Mouse (Mus musculus): ENCODE data around the gene Ggcx.
A peak's percentile ranks its signal among the peaks of the same experiment; 100 is the strongest.
"Not testable (repeated sequence)": the region's sequence is repeated elsewhere in the genome, so short reads cannot be mapped to it uniquely, and the experiment has no call there.

Gene Ggcx

DNA sequence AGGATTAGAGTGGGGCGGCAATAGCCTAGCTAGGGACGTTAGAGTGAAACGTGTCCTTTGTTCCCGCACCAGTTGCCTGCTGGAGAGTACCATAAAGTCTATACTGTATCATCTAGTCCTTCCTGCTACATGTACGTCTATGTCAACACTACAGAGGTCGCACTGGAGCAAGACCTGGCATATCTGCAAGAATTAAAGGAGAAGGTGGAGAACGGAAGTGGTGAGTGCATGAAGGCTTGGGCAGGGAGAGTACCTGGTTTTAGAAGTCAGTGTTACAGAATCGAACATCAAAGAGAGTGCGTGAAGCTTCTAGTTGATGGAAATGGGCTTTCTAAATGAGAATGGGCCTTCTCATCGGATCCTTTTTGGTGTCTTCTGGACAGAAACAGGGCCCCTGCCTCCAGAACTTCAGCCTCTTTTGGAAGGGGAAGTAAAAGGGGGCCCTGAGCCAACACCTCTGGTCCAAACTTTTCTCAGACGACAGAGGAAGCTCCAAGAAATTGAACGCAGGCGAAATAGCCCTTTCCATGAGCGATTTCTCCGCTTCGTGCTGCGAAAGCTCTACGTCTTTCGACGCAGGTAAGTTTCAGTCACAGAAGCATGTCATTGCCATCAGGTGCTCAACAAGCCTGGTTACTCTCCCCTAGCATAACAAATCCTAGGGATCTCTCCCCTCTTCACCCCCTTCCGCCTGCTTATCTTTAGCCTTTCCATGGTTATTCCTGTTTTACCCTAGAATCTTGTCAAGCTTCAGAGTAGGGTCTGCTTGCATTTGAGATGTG, 15.1 kb downstream of the Ggcx start:
- DNase-seq (ENCODE audit: low spot score), result no peak

DNA sequence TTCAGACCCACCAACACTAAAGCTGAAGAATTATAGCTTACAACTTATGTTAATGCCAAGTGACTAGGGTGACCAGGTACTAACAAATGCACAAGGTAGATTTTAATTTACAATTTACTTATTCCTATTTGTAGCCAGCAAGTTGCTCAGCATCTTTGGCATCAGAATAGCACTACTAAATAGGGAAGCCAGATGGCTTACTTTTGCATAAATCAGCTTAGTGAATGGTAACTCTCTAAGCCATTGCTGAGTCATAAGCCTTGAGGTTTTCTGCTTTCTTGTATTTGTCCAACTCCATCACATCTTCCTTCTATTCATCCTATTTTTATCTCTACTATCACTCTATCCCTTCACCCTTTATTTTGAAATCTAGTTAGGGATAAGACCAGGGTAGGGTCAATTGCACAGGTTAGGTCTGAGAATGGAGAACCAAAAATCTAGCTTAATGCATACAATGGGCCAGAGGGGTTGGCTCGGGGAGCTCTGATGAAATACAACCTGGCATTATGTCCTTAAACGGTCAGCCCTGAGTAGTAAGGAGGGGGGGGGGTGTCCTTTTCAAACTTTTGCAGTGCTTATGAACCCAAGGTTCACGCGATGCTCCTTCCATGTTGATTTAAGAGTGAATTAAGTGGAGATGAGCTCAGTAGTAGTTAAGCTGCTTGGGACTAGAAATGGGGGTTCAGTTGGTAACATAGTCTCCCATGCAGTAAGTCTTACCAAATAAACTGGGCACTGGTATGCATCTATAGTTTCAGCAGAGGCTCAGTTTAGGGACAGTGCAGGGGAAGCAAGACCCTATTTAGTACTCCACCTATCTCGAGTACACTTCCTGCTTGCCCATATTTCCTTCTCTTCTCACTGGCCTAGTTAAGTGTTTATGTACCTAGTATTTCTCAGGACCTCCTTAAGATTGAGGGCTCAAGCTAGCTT, 17.1 kb downstream of the Ggcx start:
- DNase-seq (ENCODE audit: low spot score), result no peak

DNA sequence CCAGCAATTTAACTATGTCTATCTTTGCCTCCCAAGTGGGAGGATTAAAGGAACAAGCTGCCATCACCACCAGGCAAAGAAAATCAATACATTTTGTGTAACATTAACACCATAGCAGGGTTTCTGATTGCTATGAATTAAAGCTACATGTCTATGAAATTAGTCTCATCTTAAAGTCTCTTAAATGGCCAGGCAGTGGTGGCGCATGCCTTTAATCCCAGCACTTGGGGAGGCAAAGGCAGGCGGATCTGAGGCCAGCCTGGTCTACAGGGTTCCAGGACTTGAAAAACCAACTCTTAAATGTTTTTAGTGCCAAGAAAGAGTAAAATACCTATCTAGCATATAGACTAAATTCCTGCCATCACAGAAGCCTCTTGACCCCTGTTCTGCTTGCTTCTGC, 18.0 kb downstream of the Ggcx start:
- no peak for DNase-seq (ENCODE audit: low spot score)

DNA sequence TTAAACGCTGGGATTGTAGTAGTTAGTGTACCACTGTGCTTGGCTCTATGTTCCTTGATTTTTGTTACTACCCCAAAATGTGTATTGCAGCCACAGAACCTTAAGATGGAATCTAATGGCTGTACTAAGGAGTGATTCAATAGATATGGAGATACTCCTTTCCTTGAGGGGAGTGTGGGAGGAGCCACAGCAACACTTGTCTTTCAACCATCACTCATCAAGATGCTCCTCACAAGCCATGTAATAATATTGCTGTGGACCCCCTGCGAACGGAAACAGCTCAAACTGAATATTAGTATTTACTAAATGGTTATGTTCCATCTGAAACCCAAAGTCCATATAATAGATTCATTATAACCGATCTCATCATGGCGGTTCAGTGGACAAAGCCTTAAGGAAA, 24.1 kb downstream of the Ggcx start:
- no peak for DNase-seq (ENCODE audit: low spot score)

DNA sequence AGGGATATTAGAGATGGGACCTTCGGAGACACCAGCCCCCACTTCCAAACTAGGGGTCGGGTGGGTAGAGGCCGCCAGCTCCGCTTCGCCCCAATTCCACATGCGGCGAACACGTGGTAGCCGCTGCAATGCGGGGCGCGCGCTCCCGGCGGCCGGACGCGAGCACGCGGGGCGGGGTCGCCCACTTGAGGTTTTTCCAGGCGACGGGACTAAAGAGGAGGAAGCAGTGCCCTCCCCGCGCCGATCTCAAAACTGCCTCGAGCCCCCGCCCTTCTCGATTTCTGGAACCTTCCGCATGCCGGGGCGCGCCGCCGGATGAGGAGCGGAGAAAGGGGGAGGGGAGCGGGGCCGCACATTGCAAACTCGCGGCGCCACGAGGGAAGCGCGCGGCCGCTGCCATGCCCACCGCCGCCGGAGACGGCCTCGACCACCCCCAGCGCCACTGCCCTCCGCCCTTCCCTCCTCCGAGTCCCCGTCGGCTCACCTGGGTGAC, 24.8 kb downstream of the Ggcx start:
- peak; percentile 65 for DNase-seq (ENCODE audit: low spot score)

DNA sequence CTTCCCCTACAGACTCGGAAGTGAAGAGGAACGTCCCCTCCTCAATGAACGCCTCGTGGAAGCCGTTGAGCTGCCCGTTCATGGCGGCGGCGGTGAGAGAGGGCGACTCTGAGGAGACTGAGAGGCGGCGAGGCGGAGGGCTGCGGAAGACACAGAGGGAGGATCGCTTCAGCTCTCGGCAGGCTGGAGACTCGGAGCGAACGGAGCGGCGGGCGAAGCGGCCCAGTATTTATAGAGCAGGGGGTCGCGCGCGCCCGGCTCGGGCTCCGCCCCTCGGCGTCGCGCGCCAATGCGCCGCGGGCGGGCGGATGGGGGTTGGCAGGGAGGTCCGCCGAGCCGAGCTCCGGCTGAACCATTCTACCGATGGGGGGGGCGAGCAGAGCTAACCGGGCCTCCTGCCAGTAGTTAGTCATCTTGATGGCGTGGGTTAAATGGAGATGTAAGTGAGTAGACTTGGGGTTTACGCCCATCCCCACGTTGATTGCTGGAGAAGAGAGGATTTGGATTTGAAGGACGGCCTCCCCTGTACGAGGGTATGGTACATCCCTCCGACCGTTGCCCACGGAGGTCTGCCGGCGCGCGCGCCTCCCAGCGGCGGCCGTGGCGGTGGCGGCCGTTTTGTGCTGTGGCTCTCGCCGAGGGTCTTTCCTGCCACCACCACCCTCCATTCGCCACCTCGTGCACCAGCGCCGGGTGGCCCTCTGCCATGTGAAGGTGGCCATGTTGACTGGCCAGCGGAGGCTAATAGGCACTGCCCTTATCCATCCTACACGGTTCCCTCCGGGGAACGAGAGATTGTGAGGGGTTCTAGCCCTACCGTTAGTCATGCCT, 25.5 kb downstream of the Ggcx start, which contains the start of gene Mat2a:
Gene Mat2a, minus strand, starts transcription at position 204 of the 831 bp plus-strand sequence.
- DNase-seq (ENCODE audit: low spot score), result peak; percentile 89

DNA sequence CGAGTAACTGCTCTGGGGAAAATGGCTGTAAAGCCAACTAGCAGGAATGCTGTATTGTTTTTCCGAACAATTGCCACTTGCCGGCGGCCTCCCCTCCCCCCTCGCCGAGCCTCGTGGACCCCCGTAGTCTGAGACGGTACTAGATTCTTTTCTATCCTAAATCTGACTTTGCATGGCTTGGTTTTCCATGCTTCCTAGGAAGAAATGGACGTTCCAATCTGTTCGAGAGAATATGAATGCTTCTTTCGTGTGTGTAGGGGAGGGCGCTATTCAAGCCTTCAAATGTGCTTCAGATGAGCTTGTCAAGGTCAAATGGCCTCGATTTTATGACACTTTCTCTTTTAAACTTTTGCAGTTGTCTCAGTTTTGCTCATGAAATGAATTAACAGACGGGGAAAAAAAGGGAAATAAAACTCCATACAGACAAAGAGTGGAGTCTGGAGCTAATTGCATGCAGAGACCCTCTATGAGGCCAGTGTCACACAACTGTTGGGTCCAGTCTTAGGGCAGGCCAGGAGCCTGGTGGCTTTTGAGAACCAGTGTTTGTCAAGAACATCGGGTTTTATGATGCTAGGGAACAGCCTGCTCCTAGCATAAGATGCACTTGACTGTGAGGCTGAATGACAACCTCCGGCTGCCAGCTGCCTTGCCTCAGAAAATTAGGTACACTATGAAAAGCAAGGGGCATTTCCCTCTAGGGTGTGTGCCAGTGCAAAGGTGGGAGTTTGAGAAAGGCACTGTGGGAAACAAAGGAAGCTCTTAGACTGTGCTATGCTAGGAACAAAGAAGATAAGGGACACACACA, 26.3 kb downstream of the Ggcx start:
- DNase-seq (ENCODE audit: low spot score), result peak; percentile 36

DNA sequence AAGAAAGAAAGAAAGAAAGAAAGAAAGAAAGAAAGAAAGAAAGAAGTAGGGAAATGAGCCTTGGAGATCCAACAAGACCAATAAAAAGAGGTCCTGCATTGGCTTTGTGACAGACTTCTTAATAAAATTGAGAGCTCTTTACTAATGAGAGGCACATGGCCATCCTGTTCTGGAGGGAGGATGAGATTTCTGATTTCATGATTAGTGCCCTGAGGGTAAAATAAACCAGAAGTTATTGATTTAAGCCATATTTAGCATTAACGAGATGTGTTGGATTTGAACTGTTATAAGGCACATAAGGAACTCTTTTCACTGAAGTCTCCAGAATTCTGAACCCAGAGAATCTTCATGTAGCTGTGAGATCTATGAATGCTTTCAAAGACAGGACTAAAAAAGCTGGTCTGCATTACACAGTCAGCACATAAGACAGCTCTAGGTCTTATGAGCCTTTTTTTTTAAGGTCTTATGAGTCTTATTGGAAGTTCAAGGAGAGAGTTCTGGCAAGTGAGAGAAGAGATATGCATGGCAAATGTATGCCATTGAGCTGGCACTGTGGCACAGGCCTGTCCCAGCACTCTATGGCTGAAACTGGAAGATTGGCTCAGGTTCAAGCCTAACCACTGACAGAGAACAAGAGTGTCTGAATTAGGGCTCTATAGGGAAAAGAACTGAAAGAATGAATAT, 29.0 kb downstream of the Ggcx start:
- no peak for DNase-seq (ENCODE audit: low spot score)

DNA sequence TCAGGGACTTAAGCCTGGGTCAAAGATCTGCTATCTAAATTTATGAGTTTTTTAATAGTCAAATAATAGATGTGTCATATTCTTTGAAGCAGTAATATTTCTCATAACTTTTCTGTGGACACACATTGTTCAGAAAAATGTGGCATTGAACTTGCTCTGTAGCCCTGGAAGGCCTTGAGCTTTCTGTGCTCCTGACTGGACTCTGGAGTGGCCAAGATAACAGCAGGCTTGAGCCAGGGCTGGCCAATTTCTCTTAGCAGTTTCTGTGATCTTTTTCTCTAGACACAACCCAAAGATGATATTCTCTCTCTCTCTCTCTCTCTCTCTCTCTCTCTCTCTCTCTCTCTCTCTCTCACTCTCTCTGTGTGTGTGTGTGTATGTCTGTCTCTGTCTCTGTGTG, 30.9 kb downstream of the Ggcx start:
- no peak for DNase-seq (ENCODE audit: low spot score)

DNA sequence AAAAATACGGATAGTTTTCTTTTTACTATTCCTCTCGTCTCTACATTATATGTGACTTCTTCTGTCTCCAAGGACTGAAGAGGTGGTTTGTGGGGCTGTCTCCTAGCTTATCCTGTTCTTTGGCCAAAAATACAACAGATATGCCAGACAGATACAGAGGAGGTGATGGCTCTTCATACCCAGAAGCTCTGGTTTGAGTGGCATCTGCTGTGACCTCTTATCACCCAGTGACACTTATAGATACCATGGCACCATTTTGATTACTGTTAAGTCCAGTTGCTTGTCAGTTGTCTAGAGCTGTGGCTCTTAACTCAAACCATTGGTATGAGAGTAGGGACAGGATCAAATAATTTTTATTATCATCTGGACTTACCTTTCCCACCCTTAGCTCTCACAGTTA, 33.4 kb downstream of the Ggcx start:
- DNase-seq (ENCODE audit: low spot score), result no peak

DNA sequence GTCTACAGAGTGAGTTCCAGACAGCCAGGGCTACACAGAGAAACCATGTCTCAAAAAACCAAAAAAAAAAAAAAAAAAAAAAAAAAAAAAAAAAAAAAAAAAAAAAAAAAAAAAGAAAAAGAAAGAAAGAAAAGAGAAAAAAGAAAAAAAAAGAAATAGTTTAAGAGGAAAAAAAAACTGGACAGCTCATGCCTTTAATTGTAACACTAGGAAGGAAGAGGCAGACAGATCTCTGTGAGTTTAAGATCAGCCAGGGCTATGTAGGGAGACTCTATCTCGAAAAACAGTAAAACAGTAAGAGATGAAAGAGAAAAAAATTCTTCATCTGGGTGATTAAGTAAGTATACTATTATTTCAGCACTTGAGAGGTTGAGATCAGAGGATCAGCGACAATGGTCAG, 37.7 kb downstream of the Ggcx start:
- DNase-seq (ENCODE audit: low spot score), result not testable (repeated sequence)

DNA sequence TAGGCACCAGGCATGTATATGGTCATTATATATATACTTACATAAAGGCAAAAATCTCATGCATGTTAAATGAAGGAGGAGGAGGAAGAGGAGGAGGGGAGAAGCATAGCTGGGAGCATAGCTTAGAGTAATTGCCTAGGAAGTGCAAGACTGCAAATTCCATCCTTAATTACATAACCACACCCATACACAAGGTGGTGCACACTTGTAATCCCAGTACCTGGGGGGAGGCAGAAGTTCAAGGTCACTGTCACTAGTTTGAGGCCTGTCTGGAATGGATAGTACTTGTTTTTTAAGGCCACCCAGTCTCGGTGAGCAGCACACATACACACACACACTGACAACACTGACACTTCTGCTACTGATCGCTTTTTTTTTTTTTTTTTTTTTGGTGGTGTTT, 38.2 kb downstream of the Ggcx start:
- no peak for DNase-seq (ENCODE audit: low spot score)

DNA sequence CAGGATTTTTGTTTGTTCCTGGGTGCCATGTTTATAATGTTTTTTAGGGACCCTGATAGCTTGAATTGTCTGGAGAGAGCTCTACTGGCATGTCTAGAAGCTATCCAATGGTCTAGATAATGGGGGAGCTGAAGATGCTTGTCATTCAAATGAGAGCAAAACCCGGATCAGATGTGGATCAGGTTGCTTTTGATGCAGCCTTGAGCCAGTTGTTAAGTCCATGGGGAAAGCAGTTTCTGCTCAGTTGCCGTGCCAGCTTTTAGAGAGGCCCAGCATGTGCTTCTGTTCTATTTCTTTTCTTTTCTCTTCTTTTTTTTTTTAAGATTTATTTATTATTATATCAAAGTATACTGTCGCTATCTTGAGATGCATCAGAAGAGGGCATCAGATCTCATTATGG, 39.5 kb downstream of the Ggcx start:
- no peak for DNase-seq (ENCODE audit: low spot score)

DNA sequence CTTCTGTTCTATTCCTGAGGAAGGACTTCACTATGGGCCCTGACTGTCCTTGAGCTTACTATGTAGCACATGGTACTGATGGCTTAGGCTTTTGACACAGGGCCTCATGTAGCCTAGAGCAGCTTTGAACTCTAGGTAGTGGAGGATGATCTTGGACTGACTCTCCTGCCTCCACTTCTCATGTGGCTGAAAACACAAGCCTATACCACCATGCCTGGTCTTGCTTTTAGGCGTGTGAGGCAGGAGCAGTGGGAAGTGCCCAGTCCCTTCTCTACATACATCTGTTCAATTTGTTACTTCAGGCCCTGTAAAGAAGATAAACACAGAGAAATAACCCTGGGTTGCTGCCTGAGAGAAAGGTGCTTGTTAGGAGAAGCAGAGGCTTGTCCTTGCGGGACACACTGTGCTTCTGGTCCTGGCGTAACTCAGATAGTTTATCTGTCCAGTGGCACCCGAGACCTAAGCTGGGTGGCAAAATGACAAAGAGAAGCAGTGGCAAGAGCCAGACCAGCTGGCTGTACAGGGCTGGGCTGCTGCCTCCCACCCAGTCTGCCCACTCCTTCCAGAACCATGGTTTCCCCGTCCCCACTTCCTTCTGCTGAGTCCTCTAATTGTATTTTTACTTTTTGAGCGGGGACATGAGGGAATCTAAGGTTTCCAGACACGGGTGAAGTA, 40.1 kb downstream of the Ggcx start:
- no peak for DNase-seq (ENCODE audit: low spot score)

DNA sequence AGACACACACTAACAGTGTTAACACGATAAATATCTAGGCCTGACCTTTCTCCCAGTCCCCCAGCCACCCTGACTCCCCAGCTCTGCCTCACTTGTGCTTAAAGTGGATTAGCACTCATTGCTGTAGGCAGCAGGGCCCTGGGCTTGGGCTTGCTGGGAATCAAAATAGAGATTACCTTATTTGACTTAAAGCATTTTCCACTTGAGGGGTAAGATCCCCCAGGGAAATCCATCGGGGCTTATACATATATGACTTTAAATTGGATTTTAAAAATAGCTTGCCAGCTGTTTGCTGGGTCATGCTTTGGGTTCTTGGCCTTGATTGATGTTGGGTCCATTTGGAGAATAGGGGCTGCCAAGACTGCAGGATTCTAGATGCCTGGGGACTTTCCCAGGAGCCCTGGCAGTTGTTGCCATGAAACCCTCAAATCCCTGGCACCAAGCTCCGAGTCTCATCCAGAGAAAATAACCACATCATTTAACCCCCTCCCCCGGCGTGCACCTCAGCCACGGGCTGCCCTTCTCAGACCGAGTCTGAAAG, 40.8 kb downstream of the Ggcx start:
- DNase-seq (ENCODE audit: low spot score), result no peak

DNA sequence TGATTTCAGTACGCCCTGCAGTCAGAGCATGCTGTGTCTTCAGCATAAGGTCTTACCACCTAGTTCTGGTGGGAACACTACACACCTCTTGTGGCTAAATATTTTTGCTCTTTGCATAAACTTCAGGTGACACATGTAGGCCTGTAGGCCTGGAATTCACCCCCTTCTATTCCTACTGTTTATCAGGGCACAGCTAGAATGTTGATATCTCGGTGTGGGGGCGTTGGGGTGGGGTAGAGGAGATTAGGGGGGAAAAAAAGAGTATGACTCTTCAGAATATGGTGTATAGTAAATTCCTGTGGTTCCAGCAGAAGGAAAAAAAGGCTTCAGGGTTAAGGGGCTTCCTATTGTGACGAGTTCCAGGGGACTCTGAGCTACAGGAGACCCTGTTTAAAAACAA, 42.5 kb downstream of the Ggcx start:
- DNase-seq (ENCODE audit: low spot score), result no peak

DNA sequence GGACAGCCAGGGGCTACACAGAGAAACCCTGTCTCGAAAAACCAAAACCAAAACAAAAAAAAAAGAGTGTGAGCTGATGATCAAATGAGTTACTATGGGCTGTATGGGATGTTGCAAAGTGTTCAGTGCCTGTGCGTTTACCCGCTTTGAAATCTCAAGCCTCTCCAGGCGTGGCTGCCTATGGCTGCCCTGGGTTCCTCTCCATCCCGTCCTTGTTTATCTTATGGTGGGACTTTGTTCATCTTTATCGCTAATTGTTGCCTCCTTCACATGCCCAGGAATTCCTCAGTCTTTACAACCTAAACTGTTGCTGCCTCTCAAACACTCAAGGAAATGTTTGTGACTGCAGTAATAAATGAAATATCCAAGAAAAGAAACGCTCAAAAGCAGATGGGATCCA, 44.3 kb downstream of the Ggcx start:
- no peak for DNase-seq (ENCODE audit: low spot score)

DNA sequence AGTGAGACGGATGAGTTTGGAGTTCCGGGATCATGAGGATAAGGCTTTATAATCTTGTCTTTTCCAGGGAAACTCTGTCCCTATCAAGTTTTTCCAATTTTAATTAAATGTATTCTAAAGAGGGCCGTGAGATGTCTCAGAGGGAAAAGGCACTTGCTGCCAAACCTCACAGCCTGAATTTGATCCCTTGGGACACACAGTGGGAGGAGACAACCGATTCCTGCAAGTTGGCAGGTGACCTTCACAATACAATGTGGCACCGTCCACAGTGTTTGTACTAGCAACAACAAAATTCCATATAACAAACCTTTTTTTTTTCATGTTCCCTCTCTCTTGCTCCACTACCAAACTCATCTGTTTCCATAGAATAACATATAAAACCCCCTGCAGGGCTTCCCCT, 44.8 kb downstream of the Ggcx start:
- DNase-seq (ENCODE audit: low spot score), result no peak

DNA sequence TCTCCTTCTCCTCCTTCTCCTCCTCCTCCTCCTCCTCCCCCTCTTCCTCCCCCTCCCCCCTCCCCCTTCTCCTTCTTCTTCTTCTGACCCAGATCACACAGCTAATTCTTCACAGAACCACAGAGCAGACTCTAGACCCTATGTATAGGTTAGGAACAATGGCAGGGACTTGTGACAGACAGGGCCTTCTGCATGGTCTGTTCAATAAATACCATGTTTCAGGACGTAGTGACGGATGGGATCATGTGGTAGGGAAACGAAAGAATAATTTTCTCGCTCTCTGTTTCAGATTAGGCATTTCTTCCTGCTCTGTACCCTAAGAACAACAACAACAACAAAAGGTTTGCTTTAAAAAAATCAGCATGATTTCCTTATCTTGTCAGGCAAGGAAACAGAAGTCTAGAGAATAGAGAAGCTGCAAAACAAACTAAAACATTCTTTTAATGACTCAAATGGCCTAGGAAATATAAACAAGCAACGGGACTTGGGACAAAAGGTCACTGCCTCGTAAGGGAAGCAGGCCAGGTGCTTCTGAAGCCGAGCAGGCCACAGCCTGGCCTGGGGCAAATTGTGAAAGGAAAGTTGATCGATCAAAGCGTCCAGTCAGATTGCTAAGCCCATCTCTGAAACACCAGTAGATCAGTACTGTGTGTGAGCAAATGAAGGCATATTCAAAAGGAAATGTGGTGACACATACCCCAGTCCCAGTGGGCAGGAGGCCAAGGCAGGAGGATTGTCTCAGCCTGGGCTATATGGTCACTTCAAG, 46.1 kb downstream of the Ggcx start:
- no peak for DNase-seq (ENCODE audit: low spot score)

All from layer of hippocampus, adult 9-10 months (tissue).